Mouse (Mus musculus): ENCODE measurements around the gene Psme2b.
"Not testable (repeated sequence)": the region's sequence is repeated elsewhere in the genome, so short reads cannot be mapped to it uniquely, and the experiment has no call there.

Psme2b gene

GRCm38 (mm10) chr11:48946090-48946489, at the start of gene Psme2b:
TSS of gene Psme2b (minus strand) at chr11:48946190.
- not testable (repeated sequence) for DNase-seq

- not testable (repeated sequence) for DNase-seq
These were observed 48.0 kb upstream of the Psme2b start, which contains the start of gene Tgtp1 for GRCm38 (mm10) chr11:48994018-48994417. TSS of gene Tgtp1 (minus strand) at chr11:48994172.

GRCm38 (mm10) chr11:48993296-48993695, 47.3 kb upstream of the Psme2b start:
- DNase-seq: not testable (repeated sequence)

GRCm38 (mm10) chr11:48991740-48992520, 45.9 kb upstream of the Psme2b start, which contains the start of gene Gm12185:
TSS of gene Gm12185 (minus strand) at chr11:48992226.
- not testable (repeated sequence) for DNase-seq

GRCm38 (mm10) chr11:48989981-48990380, 44.0 kb upstream of the Psme2b start:
- DNase-seq: not testable (repeated sequence)

GRCm38 (mm10) chr11:48988219-48988618, 42.2 kb upstream of the Psme2b start:
- DNase-seq: not testable (repeated sequence)

- not testable (repeated sequence) for DNase-seq
These were observed 36.9 kb upstream of the Psme2b start for GRCm38 (mm10) chr11:48982848-48983247.

- not testable (repeated sequence) for DNase-seq
These were observed 34.1 kb upstream of the Psme2b start for GRCm38 (mm10) chr11:48980052-48980451.

GRCm38 (mm10) chr11:48979251-48979650, 33.3 kb upstream of the Psme2b start, which contains the start of gene 9930111J21Rik1:
TSS of gene 9930111J21Rik1 (minus strand) at chr11:48979398.
- not testable (repeated sequence) for DNase-seq

- not testable (repeated sequence) for DNase-seq
These were observed 32.4 kb upstream of the Psme2b start, which contains the start of gene Olfr56 for GRCm38 (mm10) chr11:48978240-48978939. TSS of gene Olfr56 (plus strand) at chr11:48978889.

- not testable (repeated sequence) for DNase-seq
These were observed 28.7 kb upstream of the Psme2b start for GRCm38 (mm10) chr11:48974686-48975085.

GRCm38 (mm10) chr11:48939286-48939685, 6.7 kb downstream of the Psme2b start:
- DNase-seq: not testable (repeated sequence)

GRCm38 (mm10) chr11:48935291-48935690, 10.7 kb downstream of the Psme2b start:
- not testable (repeated sequence) for DNase-seq

- DNase-seq: not testable (repeated sequence)
These were observed 12.1 kb downstream of the Psme2b start for GRCm38 (mm10) chr11:48933923-48934322.

GRCm38 (mm10) chr11:48933422-48933821, 12.6 kb downstream of the Psme2b start:
- DNase-seq: not testable (repeated sequence)

GRCm38 (mm10) chr11:48928068-48928467, 17.9 kb downstream of the Psme2b start:
- not testable (repeated sequence) for DNase-seq

- not testable (repeated sequence) for DNase-seq
These were observed 19.6 kb downstream of the Psme2b start for GRCm38 (mm10) chr11:48926437-48926836.

GRCm38 (mm10) chr11:48923818-48924217, 22.2 kb downstream of the Psme2b start:
- DNase-seq: not testable (repeated sequence)

- no peak for DNase-seq
These were observed 27.6 kb downstream of the Psme2b start for GRCm38 (mm10) chr11:48918380-48918779.

- DNase-seq: no peak
These were observed 32.4 kb downstream of the Psme2b start for GRCm38 (mm10) chr11:48913611-48914010.

- DNase-seq: no peak
These were observed 37.5 kb downstream of the Psme2b start for GRCm38 (mm10) chr11:48908459-48908858.

GRCm38 (mm10) chr11:48902021-48902420, 44.0 kb downstream of the Psme2b start, which contains the start of gene Gm5431:
TSS of gene Gm5431 (minus strand) at chr11:48902214.
- DNase-seq: no peak

GRCm38 (mm10) chr11:48901567-48901930, 44.4 kb downstream of the Psme2b start:
- not testable (repeated sequence) for DNase-seq
